ENCODE assay signal across 9 mouse cellular contexts in the genomic region with DNA sequence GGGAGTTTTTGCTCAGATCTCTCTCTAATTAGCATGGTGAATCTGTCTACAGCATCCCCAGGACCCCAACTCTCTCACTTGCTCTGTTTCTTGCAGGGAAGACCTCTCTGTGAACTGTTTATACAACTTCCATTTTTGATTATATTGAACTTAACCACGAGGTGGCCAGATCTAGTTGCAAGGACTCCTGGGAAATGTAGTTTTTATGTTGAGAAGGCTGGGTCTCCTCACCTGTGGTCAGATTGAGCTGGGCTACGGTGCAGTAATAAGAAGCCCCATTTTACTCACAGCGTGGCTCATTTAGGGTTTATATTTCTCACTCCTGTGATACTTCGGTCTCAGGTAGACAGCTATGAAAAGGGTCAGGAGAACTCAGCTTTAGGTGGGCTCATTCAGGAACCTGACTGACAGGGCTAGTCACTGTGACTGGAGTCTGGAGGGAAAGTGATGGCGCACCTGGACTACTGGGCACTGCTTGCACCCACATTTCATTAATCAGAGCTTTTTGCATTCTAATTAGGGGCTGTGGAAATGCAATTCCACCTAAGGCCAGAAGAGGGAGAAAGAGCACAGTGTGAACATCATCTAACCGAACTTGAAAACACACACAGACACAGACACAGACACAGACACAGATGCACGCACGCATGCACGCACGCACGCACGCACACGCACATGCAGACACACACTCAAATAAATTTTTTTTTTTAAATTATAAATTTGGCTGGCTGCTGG. TPM values are rescaled to one million over a fixed set of nuclear protein-coding genes. Genes with fewer than 3 reads are reported as not detected.
DNase-seq lines count a peak whose midpoint lies in the region; ATAC-seq and TF ChIP-seq lines count a peak whose summit lies in the region.
"Had no signal": no experiment of that assay in that cellular context is flagged by ENCODE, and none has a peak within 500 bp of the region (broad histone marks: within the 10 kb centered on the region; RNA-seq: fewer than 3 reads in every experiment).

No protein-coding gene starts in this region.

- no peaks in the 10 kb centered on the region for H3K36me3 ChIP-seq in hindbrain, embryonic 14.5 days (replicated peaks; ENCODE audit: control insufficient read depth, insufficient read depth)

- peak; percentile 23 to 36 for DNase-seq in cerebellum, adult 18-20 months
- no peak for DNase-seq in cerebellum, adult 11-12 months
- DNase-seq in CD4-positive helper T cell, adult 2 months (ENCODE audit: low read depth, low spot score), result peak; percentile 73
- peak; percentile 65 for DNase-seq in hindbrain, embryonic 14.5 days (ENCODE audit: low spot score)
- peak; percentile 43 for DNase-seq in layer of hippocampus, adult 9-11 months
- peak; percentile 53 to 68 for DNase-seq in spleen, postnatal 36 days (ENCODE audit: low spot score in 2 of 2)

- no peaks in the 10 kb centered on the region for H3K27me3 ChIP-seq in hindbrain, embryonic 14.5 days (ENCODE audit: control insufficient read depth, insufficient read depth, low read length)

- no peak overlapping the region for H3K9ac ChIP-seq in hindbrain, embryonic 14.5 days

- H3K4me3 ChIP-seq in cortical plate, adult 2 months (ENCODE audit: insufficient read depth, low read length), result no peak overlapping the region
- H3K4me3 ChIP-seq in hindbrain, embryonic 14.5 days (replicated peaks; ENCODE audit: low read length), result no peak overlapping the region

- TF ChIP-seq POLR2A in cortical plate, adult 2 months (IDR thresholded peaks at IDR 0.05; ENCODE audit: extremely low read depth, insufficient read depth, low read length), result no peak

- peak; percentile 51; the same call in 1 of the 2 replicates for TF ChIP-seq CTCF in cortical plate, adult 2 months (IDR thresholded peaks at IDR 0.05; ENCODE audit: extremely low read depth, insufficient read depth, low read length)

- H3K4me1 ChIP-seq in cortical plate, adult 2 months (ENCODE audit: control insufficient read depth, insufficient read depth, low read length), result no peaks in the 10 kb centered on the region; the same call in 1 of the 2 replicates
- H3K4me1 ChIP-seq in hindbrain, embryonic 14.5 days (replicated peaks; ENCODE audit: control insufficient read depth, insufficient read depth, low read length), result no peaks in the 10 kb centered on the region

- ATAC-seq in hindbrain, embryonic 14.5 days (ENCODE audit: low FRiP score), result peak; percentile 43
- ATAC-seq in megakaryocyte-erythroid progenitor cell, adult 5-6 weeks (replicated peaks; ENCODE audit: low FRiP score, low TSS enrichment, poor library complexity, severe bottlenecking), result peak; percentile 78

- no peak overlapping the region for H3K4me2 ChIP-seq in hindbrain, embryonic 14.5 days (replicated peaks)

- H3K27ac ChIP-seq in cortical plate, adult 2 months (ENCODE audit: insufficient read depth, low read length), result no peak overlapping the region
- no peak overlapping the region for H3K27ac ChIP-seq in hindbrain, embryonic 14.5 days

- H3K9me3 ChIP-seq in hindbrain, embryonic 14.5 days (ENCODE audit: control insufficient read depth, low read length), result no peaks in the 10 kb centered on the region

- WGBS in hindbrain, embryonic 14.5 days, result 55% methylated on average over 13 of the region's 13 CpGs

RNA-seq across cellular contexts. Expression of gene Ceacam19, which starts 11.7 kb away (rescaled TPM):
- not detected in 2 replicates for polyA plus RNA-seq in cortical plate, adult 2 months (2012; rRNA removed)
- not detected in 2 replicates for polyA plus RNA-seq in hindbrain, embryonic 14.5 days (2014; fragmentation: Nextera tagmentation; extraction: Ambion mirVana)
- total RNA-seq in megakaryocyte-erythroid progenitor cell, adult 5-6 weeks (2014; fragmentation: Nextera tagmentation), result not detected in 2 replicates
- not detected in 2 replicates for total RNA-seq in megakaryocyte-erythroid progenitor cell, adult 5-6 weeks (2017)
- total RNA-seq: layer of hippocampus, postnatal 36 days had no signal

RNA-seq across cellular contexts. Expression of gene Ceacam16, which starts 15.0 kb away (rescaled TPM):
- polyA plus RNA-seq in cortical plate, adult 2 months (2012; rRNA removed), result not detected in 2 replicates
- polyA plus RNA-seq in hindbrain, embryonic 14.5 days (2014; fragmentation: Nextera tagmentation; extraction: Ambion mirVana), result 0.17 and 0.20 TPM in 2 replicates
- not detected in 2 replicates for total RNA-seq in megakaryocyte-erythroid progenitor cell, adult 5-6 weeks (2014; fragmentation: Nextera tagmentation)
- total RNA-seq in megakaryocyte-erythroid progenitor cell, adult 5-6 weeks (2017), result not detected in 2 replicates
- total RNA-seq: layer of hippocampus, postnatal 36 days had no signal

RNA-seq across cellular contexts. Expression of gene Gm19345, which starts 24.3 kb away (rescaled TPM):
- polyA plus RNA-seq in cortical plate, adult 2 months (2012; rRNA removed), result 3.0 and 3.9 TPM in 2 replicates
- polyA plus RNA-seq in hindbrain, embryonic 14.5 days (2014; fragmentation: Nextera tagmentation; extraction: Ambion mirVana), result 13.0 and 13.9 TPM in 2 replicates
- not detected in 2 replicates for total RNA-seq in megakaryocyte-erythroid progenitor cell, adult 5-6 weeks (2014; fragmentation: Nextera tagmentation)
- total RNA-seq in megakaryocyte-erythroid progenitor cell, adult 5-6 weeks (2017), result not detected in 2 replicates

RNA-seq across cellular contexts. Expression of gene Pvr, which starts 44.8 kb away (rescaled TPM):
- 9.7 and 11.8 TPM in 2 replicates for polyA plus RNA-seq in cortical plate, adult 2 months (2012; rRNA removed)
- 6.4 and 6.6 TPM in 2 replicates for polyA plus RNA-seq in hindbrain, embryonic 14.5 days (2014; fragmentation: Nextera tagmentation; extraction: Ambion mirVana)
- total RNA-seq in megakaryocyte-erythroid progenitor cell, adult 5-6 weeks (2014; fragmentation: Nextera tagmentation), result 1.3 and 6.4 TPM in 2 replicates
- 0.85 and 0.91 TPM in 2 replicates for total RNA-seq in megakaryocyte-erythroid progenitor cell, adult 5-6 weeks (2017)

RNA-seq across cellular contexts. Expression of gene Bcl3, which starts 53.5 kb away (rescaled TPM):
- 0.42 and 0.53 TPM in 2 replicates for polyA plus RNA-seq in cortical plate, adult 2 months (2012; rRNA removed)
- 0.58 and 0.97 TPM in 2 replicates for polyA plus RNA-seq in hindbrain, embryonic 14.5 days (2014; fragmentation: Nextera tagmentation; extraction: Ambion mirVana)
- 3.3 TPM in 1 of 2 replicates, not detected in the other for total RNA-seq in megakaryocyte-erythroid progenitor cell, adult 5-6 weeks (2014; fragmentation: Nextera tagmentation)
- 0.34 TPM in 1 of 2 replicates, not detected in the other for total RNA-seq in megakaryocyte-erythroid progenitor cell, adult 5-6 weeks (2017)
